Mouse (Mus musculus): Measurements from ENCODE around the gene Dlx1.

Gene Dlx1

GRCm38 (mm10) chr2:71528714-71529510 lies 999 bp downstream of the Dlx1 start:
- DNase-seq = no peak

GRCm38 (mm10) chr2:71529511-71530351 lies 1.8 kb downstream of the Dlx1 start:
- DNase-seq = peak; percentile 79

- no peak for DNase-seq
Observed at GRCm38 (mm10) chr2:71530391-71531123, 2.6 kb downstream of the Dlx1 start.

- no peak for DNase-seq
Observed at GRCm38 (mm10) chr2:71531124-71531590, 3.2 kb downstream of the Dlx1 start.

GRCm38 (mm10) chr2:71531990-71532970 lies 4.4 kb downstream of the Dlx1 start:
- no peak for DNase-seq

GRCm38 (mm10) chr2:71533094-71533493 lies 5.2 kb downstream of the Dlx1 start:
- no peak for DNase-seq

- no peak for DNase-seq
Observed at GRCm38 (mm10) chr2:71534242-71535052, 6.5 kb downstream of the Dlx1 start.

GRCm38 (mm10) chr2:71540611-71541417 lies 12.9 kb downstream of the Dlx1 start:
- DNase-seq = no peak

- DNase-seq = no peak
Observed at GRCm38 (mm10) chr2:71541418-71542226, 13.7 kb downstream of the Dlx1 start.

- DNase-seq = no peak
Observed at GRCm38 (mm10) chr2:71542227-71542815, 14.4 kb downstream of the Dlx1 start.

GRCm38 (mm10) chr2:71542816-71543301 lies 14.9 kb downstream of the Dlx1 start:
- no peak for DNase-seq

GRCm38 (mm10) chr2:71543531-71543930 lies 15.6 kb downstream of the Dlx1 start:
- DNase-seq = no peak

GRCm38 (mm10) chr2:71543948-71544347 lies 16.0 kb downstream of the Dlx1 start:
- DNase-seq = no peak

GRCm38 (mm10) chr2:71544391-71545285 lies 16.7 kb downstream of the Dlx1 start:
- no peak for DNase-seq

GRCm38 (mm10) chr2:71545401-71545881 lies 17.5 kb downstream of the Dlx1 start:
- no peak for DNase-seq

- no peak for DNase-seq
Observed at GRCm38 (mm10) chr2:71545882-71546639, 18.1 kb downstream of the Dlx1 start.

Data from kidney, adult 9 months (tissue).